Mouse (Mus musculus) heart, adult 2 months (tissue): ENCODE data around the gene Golgb1.

ENCODE experiments used
- CTCF ChIP-seq: fragments of 200-600 bp; IDR thresholded peaks from 2 replicates; pipeline ENCODE4 v1.8.1; 2022; ENCODE audit warnings: antibody characterized with exemption, mild to moderate bottlenecking, moderate library complexity
- POLR2A ChIP-seq: fragments of 200-500 bp; IDR thresholded peaks from 2 replicates; pipeline ENCODE4 v1.6.1; 2011; ENCODE audit warnings: mild to moderate bottlenecking, low read depth, low read length, control low read depth; ENCODE audit not compliant: insufficient read depth

DNA sequence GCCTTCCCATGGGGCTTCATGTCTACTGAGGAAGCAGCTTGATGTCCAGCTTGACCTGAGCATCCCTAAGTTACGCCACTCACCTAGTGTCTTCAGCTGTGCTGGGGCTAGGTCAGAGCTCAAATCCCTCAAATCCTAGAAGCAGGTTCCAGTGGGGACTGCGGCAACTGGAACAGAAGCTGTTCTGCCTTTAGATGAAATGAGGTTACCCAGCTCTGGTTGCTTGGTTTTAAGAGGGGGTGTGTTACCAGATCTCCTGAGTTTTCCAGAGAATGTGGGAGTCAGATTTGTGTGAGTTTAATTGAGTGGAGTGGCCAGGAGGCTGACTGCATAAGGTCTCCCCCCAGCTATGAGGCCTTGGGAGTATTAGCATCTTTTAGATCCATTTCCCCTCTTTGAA, 104.2 kb downstream of the Golgb1 start:
- TF ChIP-seq CTCF (no peak), POLR2A (no peak)
